Mouse (Mus musculus) urinary bladder, postnatal 25 days (tissue): ENCODE data around the gene Simc1.
A peak's percentile ranks its signal among the peaks of the same experiment; 100 is the strongest.

Source experiments
- DNase-seq: peaks from one replicate; pipeline ENCODE4 v3.0.0; 2022; ENCODE audit warnings: low spot score

The Simc1 gene

DNA sequence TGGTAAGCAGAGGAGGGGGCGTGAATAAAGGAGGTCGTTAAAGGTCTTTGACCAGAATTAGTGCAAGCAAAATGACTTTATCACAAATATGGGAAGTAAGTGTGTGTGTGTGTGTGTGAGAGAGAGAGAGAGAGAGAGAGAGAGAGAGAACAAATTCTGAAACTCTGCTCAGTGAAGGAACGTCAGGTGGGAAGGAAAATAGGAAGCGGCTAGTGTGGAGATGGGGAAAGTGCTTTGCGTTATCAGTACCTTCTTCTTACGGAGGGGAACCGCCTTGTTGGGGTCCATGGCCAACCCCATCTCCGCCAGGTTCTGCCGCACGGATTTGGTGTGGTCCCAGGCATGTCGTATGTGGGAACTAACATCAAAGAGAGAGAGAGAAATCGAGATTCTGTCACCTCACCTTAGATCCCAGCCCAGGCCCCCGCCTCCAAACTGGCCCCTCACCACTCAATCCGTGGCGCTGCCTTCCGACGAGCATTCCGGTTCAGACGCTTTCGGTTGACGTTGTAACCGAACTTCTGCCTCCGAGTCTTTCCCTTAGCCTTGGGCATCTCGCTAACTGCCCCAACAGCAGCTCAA lies 85.9 kb downstream of the Simc1 start:
- DNase-seq: no peak

DNA sequence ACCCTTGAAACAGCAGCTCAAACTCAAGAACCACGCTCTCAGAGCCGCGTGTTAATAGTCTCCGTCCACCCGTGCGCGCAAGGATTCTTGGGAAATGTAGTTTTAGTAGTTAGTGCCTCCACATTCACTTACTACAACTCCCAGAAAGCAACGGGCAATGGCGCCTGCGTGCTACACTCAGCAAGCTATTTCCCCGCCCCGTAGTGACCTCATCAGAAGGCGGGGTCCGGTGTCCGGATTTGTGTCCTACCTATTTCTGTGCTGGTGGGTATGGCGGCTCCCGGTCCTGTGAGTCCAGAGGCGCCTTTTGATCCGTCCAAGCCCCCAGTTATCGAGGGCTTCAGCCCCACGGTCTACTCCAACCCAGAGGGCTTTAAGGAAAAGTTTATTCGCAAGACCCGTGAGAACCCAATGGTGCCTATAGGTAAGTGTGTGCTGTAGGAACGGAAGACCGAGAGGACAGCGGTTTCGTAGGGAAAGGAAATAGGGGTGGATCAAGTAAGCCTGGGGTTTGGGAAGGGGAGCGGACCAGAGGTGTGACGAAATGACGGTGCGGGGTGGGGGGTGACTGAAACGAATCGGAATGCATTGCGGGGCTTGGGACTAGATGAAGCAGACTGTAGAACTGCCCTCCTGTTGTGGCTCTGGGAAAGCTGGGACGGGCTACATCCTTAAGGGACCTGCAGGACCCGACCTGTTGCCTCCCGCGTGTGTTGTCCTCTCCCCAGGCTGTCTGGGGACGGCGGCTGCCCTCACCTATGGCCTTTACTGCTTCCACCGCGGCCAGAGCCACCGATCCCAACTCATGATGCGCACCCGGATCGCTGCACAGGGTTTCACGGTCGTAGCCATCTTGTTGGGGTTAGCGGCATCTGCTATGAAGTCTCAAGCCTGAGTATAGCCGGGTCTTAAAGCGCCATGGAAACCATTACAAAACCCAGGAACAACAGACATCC lies 86.7 kb downstream of the Simc1 start, which contains the start of the genes Nop16 and Higd2a:
Gene Nop16 (minus strand): TSS at position 95 of the 956 bp plus-strand sequence.
Gene Higd2a (plus strand): TSS at position 212 of the 956 bp plus-strand sequence.
- peak; percentile 91 for DNase-seq

DNA sequence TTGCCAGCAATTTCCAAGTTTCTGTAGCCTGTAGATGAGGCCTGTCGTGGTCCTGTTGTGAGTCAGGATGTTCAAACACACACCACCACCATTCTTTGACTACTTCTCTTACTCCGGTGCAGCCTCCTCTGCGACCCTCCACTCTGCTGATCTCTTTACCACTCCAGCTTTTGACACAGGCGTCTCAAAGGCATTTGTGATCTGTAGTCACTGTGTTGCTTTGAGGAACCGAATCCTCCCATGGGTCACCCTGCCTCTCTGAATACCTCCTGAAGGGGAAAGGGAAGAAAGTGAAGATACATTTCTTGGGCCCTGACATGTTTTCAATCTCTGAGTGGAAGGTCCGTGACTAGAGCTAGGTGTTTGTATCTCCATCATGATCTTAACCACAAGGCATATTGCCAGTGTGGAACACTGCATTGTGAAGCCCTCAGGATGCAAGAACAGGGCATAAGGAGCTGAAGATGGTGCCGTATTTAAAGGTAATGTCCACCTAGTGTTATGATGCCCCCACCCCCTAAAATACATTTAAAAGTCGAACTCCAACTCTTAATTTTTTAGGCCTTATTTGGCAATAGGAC lies 88.3 kb downstream of the Simc1 start:
- no peak for DNase-seq

DNA sequence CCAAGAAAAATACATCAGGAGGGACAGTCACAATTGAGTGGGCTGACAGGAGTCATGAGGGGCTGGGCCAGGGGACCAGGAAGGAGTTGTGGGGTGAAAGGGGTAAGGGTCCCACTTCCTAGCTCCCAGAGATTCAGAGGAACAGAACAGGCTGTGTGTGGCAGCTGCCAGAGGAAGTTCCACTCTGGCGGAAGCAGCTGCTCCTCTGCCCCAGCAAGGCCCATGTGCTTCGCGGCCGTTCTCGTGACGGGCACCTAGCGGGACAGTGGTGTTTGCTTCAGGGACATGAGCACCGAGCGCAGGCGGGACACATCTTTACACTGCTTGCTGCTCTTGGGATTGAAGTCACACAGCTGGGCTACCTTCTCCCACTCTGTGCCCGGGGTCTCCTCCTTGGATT lies 90.0 kb downstream of the Simc1 start:
- DNase-seq: no peak

DNA sequence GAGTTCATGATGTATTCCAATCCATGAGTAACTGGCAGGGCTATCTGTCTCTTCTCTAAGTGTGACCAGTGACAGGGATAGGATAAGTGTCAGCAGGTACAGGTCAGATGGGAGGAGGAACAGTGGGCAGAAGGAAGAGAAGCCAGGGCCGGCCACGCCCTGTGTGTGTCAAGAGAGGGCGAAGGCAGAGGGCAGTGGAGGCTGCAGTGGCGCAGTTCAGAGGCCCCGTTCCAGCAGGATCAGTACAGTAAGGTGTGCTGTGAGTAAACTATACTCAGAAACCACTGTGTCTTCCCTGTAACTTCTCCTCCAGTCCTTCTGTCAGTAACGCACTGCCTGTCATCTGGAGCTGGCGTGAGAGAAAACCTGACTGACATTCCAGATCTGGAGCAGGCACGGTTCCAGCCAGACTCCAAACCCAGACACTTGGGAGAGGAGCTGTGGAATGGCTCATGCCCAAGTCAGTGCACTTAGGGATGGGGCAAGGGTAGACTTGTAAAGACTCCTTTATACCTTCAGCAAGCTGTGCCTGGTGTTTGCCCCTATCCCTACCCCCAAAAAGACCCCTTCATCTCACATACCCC lies 92.6 kb downstream of the Simc1 start:
- no peak for DNase-seq

DNA sequence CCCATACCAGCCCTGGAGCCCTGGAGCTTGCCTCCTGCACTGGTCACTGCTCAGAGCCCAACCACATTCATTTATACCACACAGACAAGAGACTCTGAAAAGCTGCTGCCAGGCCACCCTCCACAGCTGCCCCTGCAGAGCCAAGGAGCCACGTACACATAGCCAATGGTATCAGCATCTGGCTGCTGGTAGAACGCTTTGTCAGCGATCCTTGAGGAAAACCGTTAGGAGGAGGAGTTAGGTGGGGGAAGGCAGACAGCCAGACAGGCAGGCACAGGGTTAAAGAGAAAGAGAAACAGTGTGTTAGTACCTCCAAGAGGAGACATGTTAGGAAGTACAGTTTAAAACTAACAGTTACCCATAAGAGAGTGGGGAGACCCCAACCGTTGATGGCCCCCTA lies 93.3 kb downstream of the Simc1 start:
- no peak for DNase-seq

DNA sequence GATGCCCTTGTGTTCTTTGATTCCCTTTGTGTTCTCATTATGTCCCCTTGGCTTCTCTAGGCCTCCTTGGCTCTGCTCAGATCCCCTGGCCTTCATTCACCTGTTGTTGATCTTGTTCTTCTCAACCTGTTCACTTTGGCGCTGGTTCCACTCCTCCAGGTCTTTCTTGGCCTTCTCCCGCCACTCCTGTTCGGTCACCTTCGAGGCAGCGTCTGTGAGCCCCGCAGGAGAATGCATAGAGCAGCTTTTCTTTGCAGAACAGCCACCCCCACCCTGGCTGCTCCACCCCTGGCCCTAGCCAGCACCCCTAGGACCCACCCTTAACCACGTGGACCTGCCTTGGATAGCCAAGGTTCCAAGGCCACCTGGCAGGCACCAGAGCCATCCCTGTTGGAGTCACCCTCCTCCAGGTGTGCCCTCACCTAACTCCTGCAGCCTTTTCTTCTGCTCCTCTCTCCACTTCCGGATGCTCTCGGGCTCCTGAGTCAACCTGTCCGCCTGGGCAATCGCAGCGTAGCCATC lies 95.1 kb downstream of the Simc1 start:
- DNase-seq: no peak
